29 mouse cellular contexts compared by ENCODE assay signal in the genomic region with DNA sequence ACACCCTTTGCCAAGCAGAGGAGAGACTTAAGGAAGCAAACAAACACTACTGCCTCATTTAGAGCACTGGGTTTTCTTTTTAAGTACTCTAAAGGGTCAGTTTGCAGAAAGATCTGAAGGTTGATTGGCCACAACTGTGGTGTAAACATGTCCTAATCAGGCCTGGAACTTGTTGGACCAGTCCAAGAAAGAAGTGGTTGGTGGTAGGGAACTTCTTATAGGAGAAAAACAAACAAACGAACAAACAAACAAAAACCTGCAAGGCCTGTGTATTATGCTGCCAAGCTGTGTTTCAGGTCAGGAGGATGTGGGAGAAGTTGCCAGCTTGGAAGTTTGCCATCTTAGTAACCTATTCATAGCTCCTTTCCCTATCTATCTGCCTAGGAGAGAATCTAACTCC.
DNase-seq lines count a peak whose midpoint lies in the region; ATAC-seq and TF ChIP-seq lines count a peak whose summit lies in the region.
"Had no signal": no experiment of that assay in that cellular context is flagged by ENCODE, and none has a peak within 500 bp of the region (broad histone marks: within the 10 kb centered on the region; RNA-seq: fewer than 3 reads in every experiment).

No protein-coding gene starts in this region.

- no peaks in the 10 kb centered on the region for H3K9me3 ChIP-seq in embryonic facial prominence, embryonic 14.5 days (ENCODE audit: control insufficient read depth, low read length)
- no peaks in the 10 kb centered on the region for H3K9me3 ChIP-seq in embryonic facial prominence, embryonic 10.5 days
- H3K9me3 ChIP-seq: embryonic facial prominence, embryonic 12.5 days; forebrain, embryonic 10.5 days; forebrain, embryonic 15.5 days; heart, embryonic 15.5 days; limb, embryonic 12.5 days; liver, embryonic 12.5 days; midbrain, embryonic 15.5 days; neural tube, embryonic 15.5 days; stomach, embryonic 15.5 days had no signal

- WGBS in embryonic facial prominence, embryonic 14.5 days, result 68% methylated on average over 1 of the region's 1 CpGs
- 74% methylated on average over 1 of the region's 1 CpGs for WGBS in embryonic facial prominence, embryonic 10.5 days
- 50% methylated on average over 1 of the region's 1 CpGs for WGBS in kidney, adult 2 months

- no peak overlapping the region for H3K9ac ChIP-seq in embryonic facial prominence, embryonic 14.5 days (ENCODE audit: low read depth, low read length)
- H3K9ac ChIP-seq: embryonic facial prominence, embryonic 12.5 days; forebrain, embryonic 15.5 days; heart, embryonic 15.5 days; hindbrain, embryonic 14.5 days; limb, embryonic 12.5 days; liver, embryonic 12.5 days; liver, postnatal 0 days; midbrain, embryonic 15.5 days; neural tube, embryonic 15.5 days; stomach, embryonic 15.5 days had no signal

- no peak for ATAC-seq in embryonic facial prominence, embryonic 14.5 days (ENCODE audit: low read depth)
- ATAC-seq: forebrain, embryonic 15.5 days; liver, embryonic 12.5 days; liver, postnatal 0 days; midbrain, embryonic 15.5 days; Patski had no signal

- H3K27me3 ChIP-seq in embryonic facial prominence, embryonic 14.5 days (replicated peaks; ENCODE audit: control insufficient read depth, insufficient read depth, low read length), result no peaks in the 10 kb centered on the region
- no peaks in the 10 kb centered on the region for H3K27me3 ChIP-seq in embryonic facial prominence, embryonic 10.5 days (replicated peaks; ENCODE audit: low read depth, poor library complexity, severe bottlenecking)
- no peaks in the 10 kb centered on the region; the same call in 1 of the 2 replicates for H3K27me3 ChIP-seq in kidney, adult 2 months (replicated peaks; ENCODE audit: control insufficient read depth, insufficient read depth, low read length)
- H3K27me3 ChIP-seq: embryonic facial prominence, embryonic 12.5 days; forebrain, embryonic 15.5 days; heart, embryonic 15.5 days; limb, embryonic 12.5 days; liver, embryonic 12.5 days; midbrain, embryonic 15.5 days; neural tube, embryonic 15.5 days; Patski; stomach, embryonic 15.5 days had no signal

- no peak overlapping the region for H3K4me2 ChIP-seq in embryonic facial prominence, embryonic 14.5 days (ENCODE audit: low read depth, low read length)
- H3K4me2 ChIP-seq: embryonic facial prominence, embryonic 12.5 days; forebrain, embryonic 15.5 days; heart, embryonic 15.5 days; hindbrain, embryonic 14.5 days; limb, embryonic 12.5 days; liver, embryonic 12.5 days; midbrain, embryonic 15.5 days; neural tube, embryonic 15.5 days; stomach, embryonic 15.5 days had no signal

- no peak overlapping the region for H3K4me3 ChIP-seq in embryonic facial prominence, embryonic 14.5 days (ENCODE audit: low read depth, low read length)
- H3K4me3 ChIP-seq in embryonic facial prominence, embryonic 10.5 days, result no peak overlapping the region
- no peak overlapping the region for H3K4me3 ChIP-seq in kidney, adult 2 months (ENCODE audit: insufficient read depth, low read depth, low read length)
- H3K4me3 ChIP-seq: embryonic facial prominence, embryonic 12.5 days; forebrain, embryonic 10.5 days; forebrain, embryonic 15.5 days; heart, embryonic 15.5 days; layer of hippocampus, adult 2 months; left cerebral cortex, adult 2 months; limb, embryonic 12.5 days; liver, embryonic 12.5 days; midbrain, embryonic 15.5 days; neural tube, embryonic 15.5 days; stomach, embryonic 15.5 days had no signal

- TF ChIP-seq CTCF in kidney, adult 2 months (conservative IDR thresholded peaks at IDR 0.05; ENCODE audit: insufficient read depth, insufficient read length, low read depth, low read length), result no peak

- peak; percentile 16 for DNase-seq in embryonic facial prominence, embryonic 14.5 days (ENCODE audit: low spot score)
- DNase-seq in embryonic facial prominence, embryonic 10.5 days (ENCODE audit: low spot score), result no peak
- DNase-seq in kidney, adult 2 months, result peak; percentile 30
- no peak for DNase-seq in kidney, postnatal 10 days
- peak; percentile 11 to 53 for DNase-seq in lung, adult 18-20 months
- DNase-seq in lung, postnatal 10 days, result no peak
- peak; percentile 3 to 8 for DNase-seq in urinary bladder, postnatal 36 days (ENCODE audit: low spot score in 2 of 2)
- no peak for DNase-seq in urinary bladder, postnatal 4 days (ENCODE audit: low spot score in 2 of 2)
- DNase-seq: adrenal gland, postnatal 10 days; cerebellum, adult 18-20 months; cerebellum, postnatal 36 days; gastrocnemius, postnatal 25 days; heart, adult 11 months; liver, postnatal 0 days; retina, postnatal 1 day; right cerebral cortex, postnatal 14 days had no signal

- no peak for TF ChIP-seq POLR2A in kidney, adult 2 months (IDR thresholded peaks at IDR 0.05; ENCODE audit: low read depth, low read length)

- no peaks in the 10 kb centered on the region for H3K36me3 ChIP-seq in embryonic facial prominence, embryonic 14.5 days (ENCODE audit: control insufficient read depth, insufficient read depth, low read length)
- H3K36me3 ChIP-seq in embryonic facial prominence, embryonic 10.5 days (replicated peaks), result no peaks in the 10 kb centered on the region
- no peaks in the 10 kb centered on the region for H3K36me3 ChIP-seq in kidney, adult 2 months (ENCODE audit: control insufficient read depth, insufficient read depth, low read length)
- H3K36me3 ChIP-seq: embryonic facial prominence, embryonic 12.5 days; forebrain, embryonic 10.5 days; forebrain, embryonic 15.5 days; heart, embryonic 15.5 days; limb, embryonic 12.5 days; liver, embryonic 12.5 days; midbrain, embryonic 15.5 days; neural tube, embryonic 15.5 days; stomach, embryonic 15.5 days had no signal

- H3K27ac ChIP-seq in embryonic facial prominence, embryonic 14.5 days (replicated peaks; ENCODE audit: low read depth, low read length), result no peak overlapping the region
- no peak overlapping the region for H3K27ac ChIP-seq in embryonic facial prominence, embryonic 10.5 days (replicated peaks)
- H3K27ac ChIP-seq in kidney, adult 2 months (ENCODE audit: insufficient read depth, low read depth, low read length), result no peak overlapping the region
- H3K27ac ChIP-seq: embryonic facial prominence, embryonic 12.5 days; forebrain, embryonic 10.5 days; forebrain, embryonic 15.5 days; heart, embryonic 15.5 days; hindbrain, embryonic 14.5 days; layer of hippocampus, adult 2 months; left cerebral cortex, adult 2 months; limb, embryonic 12.5 days; liver, embryonic 12.5 days; midbrain, embryonic 15.5 days; neural tube, embryonic 15.5 days; stomach, embryonic 15.5 days had no signal

- H3K4me1 ChIP-seq in embryonic facial prominence, embryonic 14.5 days (ENCODE audit: control insufficient read depth, insufficient read depth, low read length), result no peaks in the 10 kb centered on the region
- H3K4me1 ChIP-seq in embryonic facial prominence, embryonic 10.5 days, result no peaks in the 10 kb centered on the region
- 0 out of 2 replicates have a peak, but pooled peaks cover 4% of the 10 kb centered on the region for H3K4me1 ChIP-seq in kidney, adult 2 months (ENCODE audit: control insufficient read depth, insufficient read depth, low read length)
- H3K4me1 ChIP-seq: embryonic facial prominence, embryonic 12.5 days; forebrain, embryonic 10.5 days; forebrain, embryonic 15.5 days; heart, embryonic 15.5 days; limb, embryonic 12.5 days; liver, embryonic 12.5 days; midbrain, embryonic 15.5 days; neural tube, embryonic 15.5 days; stomach, embryonic 15.5 days had no signal

Comparison
In these comparisons a context has a peak if more than half of its experiments do, and no peak if none do; other contexts are left out.
1. DNase-seq: peak in embryonic facial prominence, embryonic 14.5 days (single experiment), kidney, adult 2 months (single experiment), lung, adult 18-20 months (2 of 2) and urinary bladder, postnatal 36 days (2 of 2); none in embryonic facial prominence, embryonic 10.5 days (single experiment), kidney, postnatal 10 days (single experiment), lung, postnatal 10 days (single experiment) and urinary bladder, postnatal 4 days (0 of 2).